Comparison of ENCODE assay signal across 15 mouse cellular contexts in genomic region chr7:125554456-125555114, GRCm38 (mm10). TPM values are rescaled to one million over a fixed set of nuclear protein-coding genes. Genes with fewer than 3 reads are reported as not detected.
A peak's percentile ranks its signal among the peaks of the same experiment; 100 is the strongest.
DNase-seq lines count a peak whose midpoint lies in the region; ATAC-seq and TF ChIP-seq lines count a peak whose summit lies in the region.
"Had no signal": no experiment of that assay in that cellular context is flagged by ENCODE, and none has a peak within 500 bp of the region (broad histone marks: within the 10 kb centered on the region; RNA-seq: fewer than 3 reads in every experiment).

No protein-coding gene starts in this region.

- 0 out of 2 replicates have a peak overlapping the region, but pooled peaks have one; percentile 6 for H3K4me2 ChIP-seq in kidney, embryonic 16.5 days (replicated peaks; ENCODE audit: low read depth, low read length)
- H3K4me2 ChIP-seq in kidney, embryonic 14.5 days (replicated peaks; ENCODE audit: low read depth, low read length) = no peak overlapping the region
- H3K4me2 ChIP-seq: forebrain, embryonic 15.5 days; heart, embryonic 12.5 days; limb, embryonic 15.5 days had no signal

- peaks cover 25% of the 10 kb centered on the region for H3K4me1 ChIP-seq in kidney, embryonic 16.5 days (ENCODE audit: insufficient read depth, low read length)
- peaks cover 9% of the 10 kb centered on the region; the same call in 1 of the 2 replicates for H3K4me1 ChIP-seq in kidney, embryonic 14.5 days (ENCODE audit: control insufficient read depth, insufficient read depth, low read length)
- H3K4me1 ChIP-seq in bone marrow, adult 2 months (ENCODE audit: control insufficient read depth, insufficient read depth, low read length) = peaks cover 21% of the 10 kb centered on the region

- H3K9ac ChIP-seq in kidney, embryonic 16.5 days (replicated peaks; ENCODE audit: low read length) = no peak overlapping the region
- H3K9ac ChIP-seq in kidney, embryonic 14.5 days (ENCODE audit: low read depth, low read length) = no peak overlapping the region
- H3K9ac ChIP-seq: embryonic facial prominence, embryonic 12.5 days; forebrain, embryonic 15.5 days; heart, embryonic 12.5 days; limb, embryonic 15.5 days had no signal

- H3K4me3 ChIP-seq in kidney, embryonic 16.5 days (ENCODE audit: low read length) = no peak overlapping the region
- no peak overlapping the region for H3K4me3 ChIP-seq in kidney, embryonic 14.5 days (ENCODE audit: low read length)
- H3K4me3 ChIP-seq in bone marrow, adult 2 months (replicated peaks; ENCODE audit: control insufficient read depth, low read depth, low read length) = peak overlapping the region; percentile 12
- H3K4me3 ChIP-seq: embryonic facial prominence, embryonic 12.5 days; forebrain, embryonic 15.5 days; heart, embryonic 12.5 days; limb, embryonic 15.5 days had no signal

- 91% methylated on average over 9 of the region's 9 CpGs for WGBS in kidney, embryonic 16.5 days
- 84% methylated on average over 9 of the region's 9 CpGs for WGBS in kidney, embryonic 14.5 days
- 39% methylated on average over 9 of the region's 9 CpGs for WGBS in bone marrow, adult 2 months

- TF ChIP-seq POLR2A in bone marrow, adult 2 months (IDR thresholded peaks at IDR 0.05; ENCODE audit: borderline replicate concordance, control insufficient read depth, low read depth, low read length) = no peak

- DNase-seq in CD4-positive, CD25-positive, alpha-beta regulatory T cell, adult 2 months (ENCODE audit: low read depth, low spot score) = peak; percentile 73
- peak; percentile 61 for DNase-seq in naive thymus-derived CD4-positive, alpha-beta T cell, adult 2 months (ENCODE audit: low read depth)
- DNase-seq in layer of hippocampus, postnatal 25 days (ENCODE audit: extremely low spot score in 1 of 2, low spot score in 1 of 2) = no peak
- no peak for DNase-seq in right cerebral cortex, postnatal 4 days
- DNase-seq in cerebellum, postnatal 25 days = no peak
- DNase-seq: cerebellum, adult 2 months; kidney, adult 18-20 months; right cerebral cortex, postnatal 14 days had no signal

- no peaks in the 10 kb centered on the region for H3K9me3 ChIP-seq in kidney, embryonic 16.5 days (ENCODE audit: low read length)
- H3K9me3 ChIP-seq in kidney, embryonic 14.5 days (ENCODE audit: control insufficient read depth, low read length) = no peaks in the 10 kb centered on the region
- H3K9me3 ChIP-seq: embryonic facial prominence, embryonic 12.5 days; forebrain, embryonic 15.5 days; heart, embryonic 12.5 days; limb, embryonic 15.5 days had no signal

- H3K36me3 ChIP-seq in kidney, embryonic 16.5 days (ENCODE audit: insufficient read depth, low read length) = no peaks in the 10 kb centered on the region
- no peaks in the 10 kb centered on the region for H3K36me3 ChIP-seq in kidney, embryonic 14.5 days (ENCODE audit: control insufficient read depth, insufficient read depth, low read length)
- H3K36me3 ChIP-seq: embryonic facial prominence, embryonic 12.5 days; forebrain, embryonic 15.5 days; heart, embryonic 12.5 days; limb, embryonic 15.5 days had no signal

- TF ChIP-seq CTCF in bone marrow, adult 2 months (IDR thresholded peaks at IDR 0.05; ENCODE audit: control insufficient read depth, insufficient read depth, low read length) = no peak

- H3K27ac ChIP-seq in kidney, embryonic 16.5 days (ENCODE audit: low read length) = no peak overlapping the region
- H3K27ac ChIP-seq in kidney, embryonic 14.5 days (ENCODE audit: low read depth, low read length) = no peak overlapping the region
- peak overlapping the region; percentile 30; the same call in 1 of the 2 replicates for H3K27ac ChIP-seq in bone marrow, adult 2 months (ENCODE audit: control insufficient read depth, insufficient read depth, low read depth, low read length, poor library complexity)
- H3K27ac ChIP-seq: embryonic facial prominence, embryonic 12.5 days; forebrain, embryonic 15.5 days; limb, embryonic 15.5 days had no signal

- H3K27me3 ChIP-seq in kidney, embryonic 16.5 days (ENCODE audit: insufficient read depth, low read length) = no peaks in the 10 kb centered on the region; the same call in 1 of the 2 replicates
- H3K27me3 ChIP-seq in kidney, embryonic 14.5 days (ENCODE audit: control insufficient read depth, insufficient read depth, low read length) = no peaks in the 10 kb centered on the region
- H3K27me3 ChIP-seq: forebrain, embryonic 15.5 days; limb, embryonic 15.5 days had no signal

- ATAC-seq in kidney, embryonic 16.5 days (ENCODE audit: low FRiP score, low TSS enrichment) = no peak
- ATAC-seq in kidney, embryonic 14.5 days (ENCODE audit: low FRiP score, low TSS enrichment) = no peak
- ATAC-seq: forebrain, embryonic 15.5 days had no signal

RNA-seq across cellular contexts. Expression of gene Il4ra, which starts 2.7 kb away (rescaled TPM):
- 11.5 and 13.1 TPM in 2 replicates for polyA plus RNA-seq in kidney, embryonic 16.5 days (2015; fragmentation: Nextera tagmentation; extraction: Ambion mirVana)
- polyA plus RNA-seq in kidney, embryonic 14.5 days (2014; fragmentation: Nextera tagmentation; extraction: Ambion mirVana) = 4.0 and 5.9 TPM in 2 replicates
- 10.9 and 23.0 TPM in 2 replicates for polyA plus RNA-seq in bone marrow, adult 2 months (2011; ENCODE audit: insufficient read depth, insufficient read length, low replicate concordance, missing spikeins)
- total RNA-seq in layer of hippocampus, postnatal 25 days (2021) = 1 to 10 TPM; 3.7 to 4.6 TPM

RNA-seq across cellular contexts. Expression of gene Il21r, which starts 48.6 kb away (rescaled TPM):
- 0.34 and 0.35 TPM in 2 replicates for polyA plus RNA-seq in kidney, embryonic 16.5 days (2015; fragmentation: Nextera tagmentation; extraction: Ambion mirVana)
- polyA plus RNA-seq in kidney, embryonic 14.5 days (2014; fragmentation: Nextera tagmentation; extraction: Ambion mirVana) = 0.13 and 0.22 TPM in 2 replicates
- polyA plus RNA-seq in bone marrow, adult 2 months (2011; ENCODE audit: insufficient read depth, insufficient read length, low replicate concordance, missing spikeins) = 21.8 and 39.9 TPM in 2 replicates
- 1 to 10 TPM in 1 of 2 experiments, under 1 TPM in 1; 0.89 to 1.1 TPM for total RNA-seq in layer of hippocampus, postnatal 25 days (2021)

Comparison
In these comparisons a context has a peak if more than half of its experiments do, and no peak if none do; other contexts are left out.
1. DNase-seq: peak in CD4-positive, CD25-positive, alpha-beta regulatory T cell, adult 2 months (single experiment) and naive thymus-derived CD4-positive, alpha-beta T cell, adult 2 months (single experiment); none in layer of hippocampus, postnatal 25 days (0 of 2), right cerebral cortex, postnatal 4 days (single experiment) and cerebellum, postnatal 25 days (0 of 2).
2. RNA of gene Il21r, which starts 48.6 kb away (polyA plus RNA-seq): 21.8 to 39.9 TPM in bone marrow, adult 2 months; 0.34 to 0.35 TPM in kidney, embryonic 16.5 days and 0.13 to 0.22 TPM in kidney, embryonic 14.5 days; every median in the first group is over 10 times any median in the second.